Comparison of ENCODE assay signal across 9 mouse cellular contexts in genomic region chr11:54530391-54530790, GRCm38 (mm10). TPM values are rescaled to one million over a fixed set of nuclear protein-coding genes. Genes with fewer than 3 reads are reported as not detected.
A peak's percentile ranks its signal among the peaks of the same experiment; 100 is the strongest.
DNase-seq lines count a peak whose midpoint lies in the region; ATAC-seq and TF ChIP-seq lines count a peak whose summit lies in the region.
"Had no signal": no experiment of that assay in that cellular context is flagged by ENCODE, and none has a peak within 500 bp of the region (broad histone marks: within the 10 kb centered on the region; RNA-seq: fewer than 3 reads in every experiment).

No protein-coding gene starts in this region.

- no peaks in the 10 kb centered on the region for H3K27me3 ChIP-seq in heart, embryonic 13.5 days (replicated peaks)
- H3K27me3 ChIP-seq in liver, embryonic 16.5 days (ENCODE audit: control insufficient read depth, insufficient read depth, low read depth, low read length) = no peaks in the 10 kb centered on the region
- H3K27me3 ChIP-seq: liver, embryonic 13.5 days had no signal

- H3K27ac ChIP-seq in gastrocnemius, adult 2 months = peak overlapping the region; percentile 53
- H3K27ac ChIP-seq in heart, embryonic 13.5 days (replicated peaks) = peak overlapping the region; percentile 86
- H3K27ac ChIP-seq in liver, embryonic 16.5 days (ENCODE audit: low read length) = 0 out of 2 replicates have a peak overlapping the region, but pooled peaks have one; percentile 26
- H3K27ac ChIP-seq: liver, embryonic 13.5 days had no signal

- H3K9me3 ChIP-seq in heart, embryonic 13.5 days = no peaks in the 10 kb centered on the region
- H3K9me3 ChIP-seq in liver, embryonic 16.5 days (replicated peaks; ENCODE audit: control insufficient read depth, low read length) = no peaks in the 10 kb centered on the region
- H3K9me3 ChIP-seq: liver, embryonic 13.5 days had no signal

- H3K9ac ChIP-seq in heart, embryonic 13.5 days = no peak overlapping the region
- H3K9ac ChIP-seq in liver, embryonic 16.5 days (ENCODE audit: low read depth, low read length) = no peak overlapping the region
- H3K9ac ChIP-seq: liver, embryonic 13.5 days had no signal

- 8% methylated on average over 1 of the region's 1 CpGs for WGBS in heart, embryonic 13.5 days
- WGBS in liver, embryonic 16.5 days (ENCODE audit: insufficient replicate concordance) = 65% methylated on average over 1 of the region's 1 CpGs

- H3K4me2 ChIP-seq in heart, embryonic 13.5 days = peak overlapping the region; percentile 14; the same call in 1 of the 2 replicates
- no peak overlapping the region for H3K4me2 ChIP-seq in liver, embryonic 16.5 days (ENCODE audit: low read depth, low read length)
- H3K4me2 ChIP-seq: liver, embryonic 13.5 days had no signal

- H3K36me3 ChIP-seq in heart, embryonic 13.5 days = no peaks in the 10 kb centered on the region
- H3K36me3 ChIP-seq in liver, embryonic 16.5 days (ENCODE audit: control insufficient read depth, insufficient read depth) = no peaks in the 10 kb centered on the region
- H3K36me3 ChIP-seq: liver, embryonic 13.5 days had no signal

- ATAC-seq in heart, embryonic 13.5 days (ENCODE audit: extremely low read depth, insufficient number of reproducible peaks, low FRiP score, low TSS enrichment) = no peak
- no peak for ATAC-seq in liver, embryonic 16.5 days (ENCODE audit: low read depth)
- no peak for ATAC-seq in megakaryocyte progenitor cell, adult 5-6 weeks (replicated peaks; ENCODE audit: poor library complexity)

- no peak for TF ChIP-seq CTCF in gastrocnemius, adult 2 months (IDR thresholded peaks at IDR 0.05)

- H3K4me3 ChIP-seq in gastrocnemius, adult 2 months = no peak overlapping the region
- no peak overlapping the region for H3K4me3 ChIP-seq in heart, embryonic 13.5 days
- no peak overlapping the region for H3K4me3 ChIP-seq in liver, embryonic 16.5 days (ENCODE audit: low read depth, low read length)
- H3K4me3 ChIP-seq: liver, embryonic 13.5 days had no signal

- no peak for DNase-seq in gastrocnemius, adult 2 months
- no peak for DNase-seq in gastrocnemius, postnatal 36 days
- peak; percentile 89 for DNase-seq in NIH3T3 (ENCODE audit: low read depth)
- no peak for DNase-seq in layer of hippocampus, adult 18-20 months (ENCODE audit: low spot score in 2 of 2)
- DNase-seq in cerebellum, adult 18-20 months = no peak
- DNase-seq: liver, embryonic 13.5 days had no signal

- H3K4me1 ChIP-seq in heart, embryonic 13.5 days = peaks cover 49% of the 10 kb centered on the region
- H3K4me1 ChIP-seq in liver, embryonic 16.5 days (ENCODE audit: control insufficient read depth, low read depth, low read length) = peaks cover 16% of the 10 kb centered on the region

- intact Hi-C loops in gastrocnemius, adult 2 months (cut with DNase I) = no loop called here
- intact Hi-C loops in gastrocnemius, postnatal 36 days (cut with DNase I) = loop anchor here (10.0 kb wide), 2 partner anchors 176 to 226 kb away; partner anchors contain the start of gene Acsl6

RNA-seq across cellular contexts. Expression of gene Rapgef6, which starts 7.7 kb away (rescaled TPM):
- total RNA-seq in gastrocnemius, adult 2 months (2021) = 1 to 10 TPM; 6.7 to 9.4 TPM
- 1 to 10 TPM; 5.3 to 7.2 TPM for total RNA-seq in gastrocnemius, postnatal 36 days (2021)
- 24.0 and 24.8 TPM in 2 replicates for polyA plus RNA-seq in heart, embryonic 13.5 days (2015; fragmentation: Nextera tagmentation; extraction: Ambion mirVana)
- polyA plus RNA-seq in liver, embryonic 16.5 days (2015; fragmentation: Nextera tagmentation; extraction: Ambion mirVana) = 18.8 and 20.1 TPM in 2 replicates
- 10 to 100 TPM; 40.1 to 43.5 TPM for total RNA-seq in layer of hippocampus, adult 18-20 months (2021)
- 53.3 and 61.0 TPM in 2 replicates for total RNA-seq in megakaryocyte progenitor cell, adult 5-6 weeks (2015)
- 46.9 and 63.7 TPM in 2 replicates for total RNA-seq in megakaryocyte progenitor cell, adult 5-6 weeks (2017)

Comparison
In these comparisons a context has a peak if more than half of its experiments do, and no peak if none do; other contexts are left out.
1. H3K27ac ChIP-seq: peak in every context shown above with its lines; median percentile 86 in heart, embryonic 13.5 days; 53 in gastrocnemius, adult 2 months; 26 in liver, embryonic 16.5 days.